Mouse (Mus musculus): ENCODE measurements around the gene Ddah1.

- no peak for TF ChIP-seq CTCF (IDR thresholded peaks at IDR 0.05; ENCODE audit: extremely low read depth, insufficient read depth, low read length)
- TF ChIP-seq POLR2A (IDR thresholded peaks at IDR 0.05; ENCODE audit: extremely low read depth, insufficient read depth, low read length) = no peak
These were observed 3.2 kb downstream of the Ddah1 start for GRCm38 (mm10) chr3:145761501-145762170.
